In the genomic region with DNA sequence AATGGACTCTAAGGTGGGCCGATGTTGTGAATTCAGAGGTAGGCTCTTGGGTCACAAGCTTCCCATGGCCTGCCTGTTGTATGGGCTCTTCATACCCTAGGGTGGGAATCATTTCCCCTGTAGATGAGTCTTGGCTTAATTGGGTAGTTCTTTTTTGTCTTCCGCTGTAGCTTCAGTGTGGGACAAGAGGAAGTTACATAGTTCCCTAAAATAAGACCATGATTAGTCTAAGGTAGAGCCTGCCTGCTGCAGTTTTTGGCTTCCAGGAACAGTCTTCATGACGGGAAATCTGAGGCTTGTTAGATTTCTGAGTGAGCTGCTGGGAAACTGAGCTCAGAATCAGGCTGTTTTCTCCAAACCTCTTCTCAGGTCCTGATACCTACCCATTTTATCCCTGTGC, we compare ENCODE assay signal across 11 mouse cellular contexts. TPM values are rescaled to one million over a fixed set of nuclear protein-coding genes. Genes with fewer than 3 reads are reported as not detected.
DNase-seq lines count a peak whose midpoint lies in the region; ATAC-seq lines count a peak whose summit lies in the region.
"Had no signal": no experiment of that assay in that cellular context is flagged by ENCODE, and none has a peak within 500 bp of the region (broad histone marks: within the 10 kb centered on the region; RNA-seq: fewer than 3 reads in every experiment).

No protein-coding gene starts in this region.

- H3K9ac ChIP-seq in lung, embryonic 16.5 days (ENCODE audit: low read length), result no peak overlapping the region; the same call in 1 of the 2 replicates

- 86% methylated on average over 3 of the region's 3 CpGs for WGBS in heart, embryonic 10.5 days
- WGBS in lung, embryonic 16.5 days, result 82% methylated on average over 3 of the region's 3 CpGs

- H3K27ac ChIP-seq in heart, embryonic 10.5 days, result peak overlapping the region; percentile 19; the same call in 1 of the 2 replicates
- peak overlapping the region; percentile 80; the same call in 1 of the 2 replicates for H3K27ac ChIP-seq in lung, embryonic 16.5 days (ENCODE audit: low read length)

- peaks cover 25% of the 10 kb centered on the region for H3K4me1 ChIP-seq in heart, embryonic 10.5 days
- H3K4me1 ChIP-seq in lung, embryonic 16.5 days (replicated peaks; ENCODE audit: control insufficient read depth, insufficient read depth, low read length), result peaks cover 15% of the 10 kb centered on the region

- no peak for ATAC-seq in lung, embryonic 16.5 days (ENCODE audit: low read depth)
- peak; percentile 47 for ATAC-seq in granulocyte monocyte progenitor cell, adult 5-6 weeks (replicated peaks; ENCODE audit: poor library complexity, severe bottlenecking)

- H3K9me3 ChIP-seq in heart, embryonic 10.5 days, result no peaks in the 10 kb centered on the region
- no peaks in the 10 kb centered on the region for H3K9me3 ChIP-seq in lung, embryonic 16.5 days (ENCODE audit: control insufficient read depth, low read length)

- H3K27me3 ChIP-seq in heart, embryonic 10.5 days (ENCODE audit: insufficient read depth, poor library complexity, severe bottlenecking), result no peaks in the 10 kb centered on the region
- no peaks in the 10 kb centered on the region for H3K27me3 ChIP-seq in lung, embryonic 16.5 days (ENCODE audit: control insufficient read depth, insufficient read depth, low read depth, low read length)
- no peaks in the 10 kb centered on the region for H3K27me3 ChIP-seq in splenic B cell, adult 2 months (ENCODE audit: control insufficient read depth, insufficient read depth, low read length, poor library complexity, severe bottlenecking)

- DNase-seq in heart, embryonic 10.5 days (ENCODE audit: low spot score), result no peak
- no peak for DNase-seq in heart, adult 8-10 months (ENCODE audit: low spot score)
- no peak for DNase-seq in lung, postnatal 36 days
- peak; percentile 44 for DNase-seq in splenic B cell, adult 2 months (ENCODE audit: low read depth, low spot score)
- no peak for DNase-seq in cerebellum, postnatal 4 days (ENCODE audit: low spot score in 2 of 2)
- DNase-seq in right cerebral cortex, adult 18-20 months, result no peak
- DNase-seq: gastrocnemius, postnatal 14 days; retina, postnatal 1 day had no signal

- H3K4me3 ChIP-seq in heart, embryonic 10.5 days, result 0 out of 2 replicates have a peak overlapping the region, but pooled peaks have one; percentile 0
- H3K4me3 ChIP-seq in lung, embryonic 16.5 days (ENCODE audit: low read length), result no peak overlapping the region; the same call in 1 of the 2 replicates

- peak overlapping the region; percentile 73 for H3K4me2 ChIP-seq in lung, embryonic 16.5 days (ENCODE audit: low read depth, low read length)

- H3K36me3 ChIP-seq in heart, embryonic 10.5 days, result peaks cover 54% of the 10 kb centered on the region
- H3K36me3 ChIP-seq in lung, embryonic 16.5 days (ENCODE audit: control insufficient read depth, insufficient read depth, low read length), result peaks cover 40% of the 10 kb centered on the region
- peaks cover 12% of the 10 kb centered on the region; the same call in 1 of the 2 replicates for H3K36me3 ChIP-seq in splenic B cell, adult 2 months (ENCODE audit: control insufficient read depth, insufficient read depth, low read length, poor library complexity, severe bottlenecking)

RNA-seq across cellular contexts. Expression of gene B4galt3, which starts 2.0 kb away (rescaled TPM):
- polyA plus RNA-seq in heart, embryonic 10.5 days (2016; fragmentation: Nextera tagmentation; extraction: Ambion mirVana), result 53.3 and 62.4 TPM in 2 replicates
- total RNA-seq in heart, adult 8-10 months (2022), result 10 to 100 TPM; 15.4 to 20.8 (median 19.1) TPM
- 92.6 and 98.6 TPM in 2 replicates for polyA plus RNA-seq in lung, embryonic 16.5 days (2015; fragmentation: Nextera tagmentation; extraction: Ambion mirVana)
- 24.7 and 25.6 TPM in 2 replicates for total RNA-seq in granulocyte monocyte progenitor cell, adult 5-6 weeks (2014; fragmentation: Nextera tagmentation)
- 14.7 and 19.0 TPM in 2 replicates for total RNA-seq in granulocyte monocyte progenitor cell, adult 5-6 weeks (2017)

RNA-seq across cellular contexts. Expression of gene Ppox, which starts 8.9 kb away (rescaled TPM):
- 57.1 and 59.8 TPM in 2 replicates for polyA plus RNA-seq in heart, embryonic 10.5 days (2016; fragmentation: Nextera tagmentation; extraction: Ambion mirVana)
- 10 to 100 TPM; 11.9 to 16.6 (median 12.7) TPM for total RNA-seq in heart, adult 8-10 months (2022)
- 53.9 and 56.8 TPM in 2 replicates for polyA plus RNA-seq in lung, embryonic 16.5 days (2015; fragmentation: Nextera tagmentation; extraction: Ambion mirVana)
- 22.5 and 37.6 TPM in 2 replicates for total RNA-seq in granulocyte monocyte progenitor cell, adult 5-6 weeks (2014; fragmentation: Nextera tagmentation)
- 16.8 and 25.3 TPM in 2 replicates for total RNA-seq in granulocyte monocyte progenitor cell, adult 5-6 weeks (2017)

RNA-seq across cellular contexts. Expression of gene Usp21, which starts 15.7 kb away (rescaled TPM):
- 58.5 and 74.8 TPM in 2 replicates for polyA plus RNA-seq in heart, embryonic 10.5 days (2016; fragmentation: Nextera tagmentation; extraction: Ambion mirVana)
- total RNA-seq in heart, adult 8-10 months (2022), result 10 to 100 TPM; 18.9 to 21.1 (median 19.9) TPM
- polyA plus RNA-seq in lung, embryonic 16.5 days (2015; fragmentation: Nextera tagmentation; extraction: Ambion mirVana), result 69.8 and 76.0 TPM in 2 replicates
- 34.7 and 37.6 TPM in 2 replicates for total RNA-seq in granulocyte monocyte progenitor cell, adult 5-6 weeks (2014; fragmentation: Nextera tagmentation)
- total RNA-seq in granulocyte monocyte progenitor cell, adult 5-6 weeks (2017), result 20.0 and 22.8 TPM in 2 replicates

RNA-seq across cellular contexts. Expression of gene Ndufs2, which starts 20.9 kb away (rescaled TPM):
- polyA plus RNA-seq in heart, embryonic 10.5 days (2016; fragmentation: Nextera tagmentation; extraction: Ambion mirVana), result 390 and 470 TPM in 2 replicates
- total RNA-seq in heart, adult 8-10 months (2022), result 1,000 to 10,000 TPM; 1,619 to 1,708 (median 1,672) TPM
- polyA plus RNA-seq in lung, embryonic 16.5 days (2015; fragmentation: Nextera tagmentation; extraction: Ambion mirVana), result 227 and 230 TPM in 2 replicates
- total RNA-seq in granulocyte monocyte progenitor cell, adult 5-6 weeks (2014; fragmentation: Nextera tagmentation), result 270 and 271 TPM in 2 replicates
- total RNA-seq in granulocyte monocyte progenitor cell, adult 5-6 weeks (2017), result 358 and 391 TPM in 2 replicates

RNA-seq across cellular contexts. Expression of gene Adamts4, which starts 21.9 kb away (rescaled TPM):
- 2.6 and 2.8 TPM in 2 replicates for polyA plus RNA-seq in heart, embryonic 10.5 days (2016; fragmentation: Nextera tagmentation; extraction: Ambion mirVana)
- total RNA-seq in heart, adult 8-10 months (2022), result under 1 TPM; 0.19 to 0.60 (median 0.25) TPM
- 8.4 and 9.2 TPM in 2 replicates for polyA plus RNA-seq in lung, embryonic 16.5 days (2015; fragmentation: Nextera tagmentation; extraction: Ambion mirVana)
- not detected in 2 replicates for total RNA-seq in granulocyte monocyte progenitor cell, adult 5-6 weeks (2014; fragmentation: Nextera tagmentation)
- total RNA-seq in granulocyte monocyte progenitor cell, adult 5-6 weeks (2017), result not detected in 2 replicates
- total RNA-seq: monocyte, adult 5-6 weeks had no signal
